8 mouse cellular contexts compared by ENCODE assay signal in the genomic region with DNA sequence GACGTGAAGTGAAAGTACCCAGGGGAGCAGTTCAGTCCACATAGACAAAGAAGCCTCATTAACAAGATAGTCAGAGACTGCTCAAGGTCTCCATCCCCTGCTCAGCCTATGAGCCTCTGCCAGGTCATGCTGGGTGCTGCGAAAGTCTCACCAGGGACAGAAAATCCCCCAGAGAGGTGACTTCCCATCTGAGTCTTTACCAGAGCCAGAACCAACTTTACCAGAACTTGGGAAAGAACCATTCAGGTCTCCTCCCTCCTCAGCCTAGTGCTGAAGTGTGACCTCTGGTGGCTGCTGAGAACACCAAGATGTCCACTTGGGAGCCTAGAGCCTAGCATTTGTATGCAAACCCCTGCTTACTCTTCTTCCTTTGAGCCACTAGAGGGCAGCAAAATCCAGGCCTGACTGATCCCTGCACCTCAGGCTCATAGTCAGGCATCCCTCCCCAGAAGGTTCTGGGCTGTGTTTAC. TPM values are rescaled to one million over a fixed set of nuclear protein-coding genes. Genes with fewer than 3 reads are reported as not detected.
A peak's percentile ranks its signal among the peaks of the same experiment; 100 is the strongest.
DNase-seq lines count a peak whose midpoint lies in the region; ATAC-seq and TF ChIP-seq lines count a peak whose summit lies in the region.

No protein-coding gene starts in this region.

- POLR2A ChIA-PET in Patski (lab: Charles Lee) = no interaction called here

- CTCF ChIA-PET in Patski (lab: Charles Lee) = interaction anchor here (2.4 kb wide), 1 partner anchor 122 kb away, joined by 6 read pairs; no protein-coding TSS in a partner anchor

- in situ Hi-C loops in Patski (cut with MboI; ENCODE audit: low pct_unique_long_range_greater_than_20kb) = loop anchor here (5.0 kb wide), 1 partner anchor 67 kb away; no protein-coding TSS in a partner anchor

- peak; percentile 93 for ATAC-seq in Patski
- peak; percentile 68 for ATAC-seq in hindbrain, embryonic 14.5 days (ENCODE audit: low FRiP score)

- H3K27ac ChIP-seq in hindbrain, embryonic 14.5 days = no peak overlapping the region

- H3K9ac ChIP-seq in hindbrain, embryonic 14.5 days = no peak overlapping the region

- peaks cover 13% of the 10 kb centered on the region for H3K27me3 ChIP-seq in Patski
- H3K27me3 ChIP-seq in hindbrain, embryonic 14.5 days (ENCODE audit: control insufficient read depth, insufficient read depth, low read length) = no peaks in the 10 kb centered on the region

- H3K36me3 ChIP-seq in hindbrain, embryonic 14.5 days (replicated peaks; ENCODE audit: control insufficient read depth, insufficient read depth) = no peaks in the 10 kb centered on the region

- H3K4me1 ChIP-seq in hindbrain, embryonic 14.5 days (replicated peaks; ENCODE audit: control insufficient read depth, insufficient read depth, low read length) = peaks cover 14% of the 10 kb centered on the region; the same call in 1 of the 2 replicates

- 10% methylated on average over 2 of the region's 2 CpGs for WGBS in hindbrain, embryonic 14.5 days

- H3K9me3 ChIP-seq in hindbrain, embryonic 14.5 days (ENCODE audit: control insufficient read depth, low read length) = no peaks in the 10 kb centered on the region

- no peak overlapping the region for H3K4me2 ChIP-seq in hindbrain, embryonic 14.5 days (replicated peaks)

- peak; percentile 92 for TF ChIP-seq CTCF in Patski (IDR thresholded peaks at IDR 0.05)

- H3K4me3 ChIP-seq in hindbrain, embryonic 14.5 days (replicated peaks; ENCODE audit: low read length) = no peak overlapping the region

- DNase-seq in Patski (ENCODE audit: low read depth, low spot score) = peak; percentile 51
- DNase-seq in cerebellum, postnatal 10 days = peak; percentile 90
- peak; percentile 68 to 73 for DNase-seq in frontal cortex, postnatal 10 days (ENCODE audit: low spot score in 2 of 2)
- peak; percentile 86 for DNase-seq in hindbrain, embryonic 14.5 days (ENCODE audit: low spot score)
- DNase-seq in layer of hippocampus, postnatal 14 days (ENCODE audit: low spot score in 2 of 2) = peak; percentile 69 to 91
- DNase-seq in lung, postnatal 14 days = peak; percentile 81
- peak; percentile 96 for DNase-seq in retina, postnatal 1 day
- peak; percentile 71 to 77 for DNase-seq in thymus, postnatal 36 days

RNA-seq across cellular contexts. Expression of gene Tnfrsf14, which starts 15.8 kb away (rescaled TPM):
- 0.13 TPM for polyA plus RNA-seq in Patski (2021)
- polyA plus RNA-seq in hindbrain, embryonic 14.5 days (2014; fragmentation: Nextera tagmentation; extraction: Ambion mirVana) = 0.40 TPM in 1 of 2 replicates, not detected in the other
- 1 to 10 TPM in 1 of 2 experiments, under 1 TPM in 1; 0.81 to 1.1 TPM for total RNA-seq in layer of hippocampus, postnatal 14 days (2021)

RNA-seq across cellular contexts. Expression of gene Hes5, which starts 16.6 kb away (rescaled TPM):
- not detected for polyA plus RNA-seq in Patski (2021)
- polyA plus RNA-seq in hindbrain, embryonic 14.5 days (2014; fragmentation: Nextera tagmentation; extraction: Ambion mirVana) = 70.0 and 102 TPM in 2 replicates
- 10 to 100 TPM; 36.2 to 37.0 TPM for total RNA-seq in layer of hippocampus, postnatal 14 days (2021)

RNA-seq across cellular contexts. Expression of gene Pank4, which starts 19.8 kb away (rescaled TPM):
- polyA plus RNA-seq in Patski (2021) = 29.1 TPM
- polyA plus RNA-seq in hindbrain, embryonic 14.5 days (2014; fragmentation: Nextera tagmentation; extraction: Ambion mirVana) = 34.1 and 34.4 TPM in 2 replicates
- total RNA-seq in layer of hippocampus, postnatal 14 days (2021) = 10 to 100 TPM; 29.8 to 35.0 TPM

RNA-seq across cellular contexts. Expression of gene Fam213b, which starts 45.2 kb away (rescaled TPM):
- 31.6 TPM for polyA plus RNA-seq in Patski (2021)
- 55.9 and 57.1 TPM in 2 replicates for polyA plus RNA-seq in hindbrain, embryonic 14.5 days (2014; fragmentation: Nextera tagmentation; extraction: Ambion mirVana)
- 10 to 100 TPM; 34.2 to 40.9 TPM for total RNA-seq in layer of hippocampus, postnatal 14 days (2021)

Comparison
In these comparisons a context has a peak if more than half of its experiments do, and no peak if none do; other contexts are left out.
1. RNA of gene Hes5, which starts 16.6 kb away (polyA plus RNA-seq): 70.0 to 102 TPM in hindbrain, embryonic 14.5 days; not detected in Patski (single experiment); every median in the first group is over 10 times any median in the second.
2. Peak in every context shown above with its lines, with median percentiles within 50 percentile points of each other: DNase-seq.